Mouse (Mus musculus): Measurements from ENCODE around the gene Fem1a.

GRCm38 (mm10) chr17:56272644-56273043, 16.0 kb downstream of the Fem1a start:
- TF ChIP-seq MAX (IDR thresholded peaks at IDR 0.05; ENCODE audit: low read depth) = no peak
- no peak for TF ChIP-seq POLR2A (IDR thresholded peaks at IDR 0.05; ENCODE audit: insufficient read length, low read depth)
- no peak for TF ChIP-seq MYOG (IDR thresholded peaks at IDR 0.05; ENCODE audit: control insufficient read depth in 1 of 3, insufficient read depth in 1 of 3, insufficient read length in 2 of 3, low read depth in 2 of 3)
- TF ChIP-seq TCF12 (IDR thresholded peaks at IDR 0.05; ENCODE audit: insufficient read depth, poor library complexity, severe bottlenecking) = no peak
- TF ChIP-seq USF1 (IDR thresholded peaks at IDR 0.05; ENCODE audit: low read depth) = no peak
- no peak for TF ChIP-seq POLR2AphosphoS2 (IDR thresholded peaks at IDR 0.05; ENCODE audit: insufficient read length, low read depth)
- TF ChIP-seq CEBPB (IDR thresholded peaks at IDR 0.05; ENCODE audit: insufficient read depth, poor library complexity, severe bottlenecking) = no peak
- no peak for TF ChIP-seq SRF (IDR thresholded peaks at IDR 0.05; ENCODE audit: control insufficient read depth, insufficient read length, low read depth)
- TF ChIP-seq TCF3 (IDR thresholded peaks at IDR 0.05; ENCODE audit: insufficient read length, low read depth) = no peak
- no peak for TF ChIP-seq MYOD1 (IDR thresholded peaks at IDR 0.05; ENCODE audit: control insufficient read depth in 1 of 3, insufficient read length in 2 of 3, low read depth in 2 of 3)
